Mouse (Mus musculus) stomach, embryonic 14.5 days (tissue): ENCODE results near the gene 9930111J21Rik1. TPM values are rescaled to one million over a fixed set of nuclear protein-coding genes. Genes with fewer than 3 reads are reported as not detected.
"Not testable (repeated sequence)": the region's sequence is repeated elsewhere in the genome, so short reads cannot be mapped to it uniquely, and the experiment has no call there.

Experiments used
- ATAC-seq: fragments of 200-750 bp; cut with Nextera tagmentation; 2 replicates; pipeline ENCODE4 v1.8.0; 2017; ENCODE audit warnings: low read depth, moderate TSS enrichment; ENCODE audit not compliant: insufficient number of reproducible peaks, insufficient read depth, low FRiP score
- H3K27ac ChIP-seq: fragments of 300-500 bp; sonication (generic); 2 replicates; pipeline ENCODE4 v1.5.1; 2014; ENCODE audit warnings: mild to moderate bottlenecking, low read length, moderate library complexity, mixed read lengths
- H3K27me3 ChIP-seq: fragments of 300-500 bp; sonication (generic); 2 replicates; pipeline ENCODE4 v1.6.1; 2014; ENCODE audit warnings: low read length, control low read depth, mixed read lengths; ENCODE audit not compliant: control insufficient read depth, insufficient read depth
- H3K36me3 ChIP-seq: fragments of 300-500 bp; sonication (generic); 2 replicates; pipeline ENCODE4 v1.6.1; 2014; ENCODE audit warnings: mild to moderate bottlenecking, control low read depth, low read length, moderate library complexity, mixed read lengths; ENCODE audit not compliant: control insufficient read depth, insufficient read depth
- H3K4me1 ChIP-seq: fragments of 300-500 bp; sonication (generic); 2 replicates; pipeline ENCODE4 v1.6.1; 2014; ENCODE audit warnings: low read length, control low read depth, mixed read lengths; ENCODE audit not compliant: control insufficient read depth, insufficient read depth
- H3K4me2 ChIP-seq: fragments of 300-500 bp; sonication (generic); replicated peaks from 2 replicates; pipeline ENCODE4 v1.6.1; 2014; ENCODE audit warnings: low read depth, low read length, control low read depth
- H3K4me3 ChIP-seq: fragments of 300-500 bp; sonication (generic); 2 replicates; pipeline ENCODE4 v1.5.1; 2014; ENCODE audit warnings: low read depth, low read length, control low read depth
- H3K9ac ChIP-seq: fragments of 300-500 bp; sonication (generic); replicated peaks from 2 replicates; pipeline ENCODE4 v1.6.1; 2014; ENCODE audit warnings: low read depth, mild to moderate bottlenecking, control low read depth, low read length, moderate library complexity, mixed read lengths
- H3K9me3 ChIP-seq: fragments of 300-500 bp; sonication (generic); 2 replicates; pipeline ENCODE4 v1.6.1; 2016; ENCODE audit warnings: low read depth, low read length, control low read depth; ENCODE audit not compliant: control insufficient read depth
- WGBS: fragments of 180-500 bp; shearing (Covaris S2); extraction: QIAGEN DNeasy Blood & Tissue Kit; methylation state at CpG from one replicate; pipeline ENCODE4 v1.1.7; 2014; 5-methylcytosine and 5-hydroxymethylcytosine counted together
- polyA plus RNA-seq: library from polyadenylated mRNA; unstranded; fragments of >200 nt; fragmentation: Nextera tagmentation; extraction: Ambion mirVana; gene quantifications from 2 replicates; pipeline ENCODE4 v1.2.1, GENCODE M21; 2014

Gene 9930111J21Rik1
- polyA plus RNA-seq, 1 experiment from 2014 or later, result 0.67 TPM

DNA sequence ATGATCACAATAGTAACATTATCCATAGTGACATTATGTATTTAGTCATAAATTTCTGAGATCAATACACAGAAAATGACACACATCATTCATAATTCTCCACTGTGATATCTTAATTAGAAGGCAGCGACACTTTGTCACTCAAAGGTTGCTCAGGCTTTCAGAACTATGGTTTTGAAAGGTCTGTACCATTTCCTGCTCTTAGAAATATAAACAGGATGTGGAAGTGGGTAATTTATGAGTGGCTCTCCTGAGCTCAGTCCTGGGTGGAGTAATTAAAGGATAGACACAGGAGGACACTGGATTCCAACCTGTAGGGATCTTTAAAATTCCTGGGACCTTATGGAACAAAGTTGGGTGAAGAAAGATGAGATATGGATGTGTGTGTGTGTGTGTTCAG is 45.8 kb downstream of the 9930111J21Rik1 start:
- not testable (repeated sequence) for H3K36me3 ChIP-seq, H3K4me1 ChIP-seq, H3K4me2 ChIP-seq, H3K9me3 ChIP-seq, H3K27ac ChIP-seq, H3K27me3 ChIP-seq, H3K9ac ChIP-seq, H3K4me3 ChIP-seq, ATAC-seq
- WGBS, result 64% methylated on average over 1 of the region's 1 CpGs

DNA sequence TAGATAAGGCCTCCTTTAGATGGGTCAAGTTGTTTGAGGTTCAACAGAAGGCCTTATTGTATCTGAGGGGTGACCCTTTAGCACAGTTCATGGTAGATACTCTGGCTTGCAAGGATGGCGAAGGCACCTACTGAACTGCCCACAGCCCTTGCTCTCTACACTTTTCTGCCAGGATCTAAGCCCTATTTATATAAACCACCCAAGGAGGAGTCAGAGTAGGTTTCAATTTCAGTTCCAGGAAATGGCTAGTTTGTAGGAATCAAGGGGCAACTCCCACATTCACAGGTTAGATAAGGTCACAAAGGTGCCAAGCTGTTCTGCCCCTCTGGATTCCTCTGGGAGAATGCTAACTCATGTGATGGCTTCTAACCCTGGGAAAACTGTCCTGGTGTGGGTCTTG is 51.1 kb downstream of the 9930111J21Rik1 start:
- H3K27ac ChIP-seq, H3K9me3 ChIP-seq, H3K27me3 ChIP-seq, ATAC-seq, H3K4me2 ChIP-seq, H3K4me1 ChIP-seq, H3K9ac ChIP-seq, H3K4me3 ChIP-seq, H3K36me3 ChIP-seq: not testable (repeated sequence)
- WGBS, result 90% methylated on average over 1 of the region's 1 CpGs

- not testable (repeated sequence) for H3K9me3 ChIP-seq, H3K4me3 ChIP-seq, H3K4me1 ChIP-seq, H3K27ac ChIP-seq, H3K4me2 ChIP-seq, H3K36me3 ChIP-seq, H3K9ac ChIP-seq, ATAC-seq, H3K27me3 ChIP-seq
These were observed 52.8 kb downstream of the 9930111J21Rik1 start for GRCm38 (mm10) chr11:48926437-48926836.

- not testable (repeated sequence) for H3K36me3 ChIP-seq, H3K27me3 ChIP-seq, ATAC-seq, H3K9ac ChIP-seq, H3K4me2 ChIP-seq, H3K27ac ChIP-seq, H3K4me1 ChIP-seq, H3K4me3 ChIP-seq, H3K9me3 ChIP-seq
- 70% methylated on average over 5 of the region's 5 CpGs for WGBS
These were observed 55.4 kb downstream of the 9930111J21Rik1 start for GRCm38 (mm10) chr11:48923818-48924217.

DNA sequence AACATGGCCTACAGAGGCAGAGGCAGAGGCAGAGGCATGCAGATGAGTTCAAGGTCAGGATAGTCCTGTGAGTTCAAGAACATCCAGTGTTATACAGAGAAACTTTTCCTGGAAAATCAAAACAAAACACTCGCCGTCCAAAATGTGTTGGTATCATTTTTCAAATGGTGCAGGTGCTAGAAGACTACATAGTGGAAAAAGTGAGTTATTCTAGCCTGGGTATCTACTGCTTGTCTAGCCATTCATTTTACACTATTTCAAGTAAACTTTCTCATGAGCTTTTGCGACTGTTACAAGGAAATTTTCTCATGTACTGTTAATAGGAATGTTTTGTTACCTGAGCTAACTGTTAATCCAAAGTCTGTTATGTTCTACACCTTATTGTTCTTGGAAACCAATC is 60.8 kb downstream of the 9930111J21Rik1 start:
- H3K9me3 ChIP-seq, result no peaks in the 10 kb centered on the region
- no peaks in the 10 kb centered on the region for H3K36me3 ChIP-seq
- no peaks in the 10 kb centered on the region for H3K27me3 ChIP-seq
- H3K4me2 ChIP-seq, result no peak overlapping the region
- 70% methylated on average over 3 of the region's 3 CpGs for WGBS
- H3K4me3 ChIP-seq, result no peak overlapping the region
- no peak overlapping the region for H3K9ac ChIP-seq
- no peaks in the 10 kb centered on the region for H3K4me1 ChIP-seq
- no peak for ATAC-seq
- no peak overlapping the region for H3K27ac ChIP-seq

DNA sequence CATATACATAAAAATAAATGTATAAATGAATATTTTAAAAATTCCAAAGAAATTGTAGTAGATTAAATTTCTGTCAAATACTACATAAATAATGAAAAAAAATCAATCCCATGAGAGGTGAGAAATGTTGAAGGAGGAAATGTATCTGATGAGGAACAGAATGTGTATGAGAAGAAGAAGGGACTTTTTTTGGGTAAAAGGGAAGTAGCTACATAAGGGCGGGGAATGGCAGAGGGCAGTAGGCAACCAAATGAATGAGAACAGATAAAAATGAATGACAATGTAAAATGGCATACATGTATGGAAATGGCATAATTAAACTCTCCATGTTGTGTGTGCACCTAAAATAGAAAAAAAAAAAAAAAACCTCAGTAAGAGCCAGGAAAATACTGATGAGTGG is 65.6 kb downstream of the 9930111J21Rik1 start:
- H3K4me1 ChIP-seq, result no peaks in the 10 kb centered on the region
- no peaks in the 10 kb centered on the region for H3K36me3 ChIP-seq
- no peak overlapping the region for H3K4me2 ChIP-seq
- H3K4me3 ChIP-seq, result no peak overlapping the region
- H3K9me3 ChIP-seq, result no peaks in the 10 kb centered on the region
- no peaks in the 10 kb centered on the region for H3K27me3 ChIP-seq
- 86% methylated on average over 1 of the region's 1 CpGs for WGBS
- ATAC-seq, result no peak
- no peak overlapping the region for H3K27ac ChIP-seq
- H3K9ac ChIP-seq, result no peak overlapping the region

- H3K9ac ChIP-seq, result no peak overlapping the region
- 48% methylated on average over 1 of the region's 1 CpGs for WGBS
- H3K27ac ChIP-seq, result no peak overlapping the region
- H3K27me3 ChIP-seq, result no peaks in the 10 kb centered on the region
- no peaks in the 10 kb centered on the region for H3K9me3 ChIP-seq
- H3K4me3 ChIP-seq, result no peak overlapping the region
- no peak for ATAC-seq
- no peaks in the 10 kb centered on the region for H3K4me1 ChIP-seq
- H3K4me2 ChIP-seq, result no peak overlapping the region
- H3K36me3 ChIP-seq, result no peaks in the 10 kb centered on the region
These were observed 70.7 kb downstream of the 9930111J21Rik1 start for GRCm38 (mm10) chr11:48908459-48908858.

DNA sequence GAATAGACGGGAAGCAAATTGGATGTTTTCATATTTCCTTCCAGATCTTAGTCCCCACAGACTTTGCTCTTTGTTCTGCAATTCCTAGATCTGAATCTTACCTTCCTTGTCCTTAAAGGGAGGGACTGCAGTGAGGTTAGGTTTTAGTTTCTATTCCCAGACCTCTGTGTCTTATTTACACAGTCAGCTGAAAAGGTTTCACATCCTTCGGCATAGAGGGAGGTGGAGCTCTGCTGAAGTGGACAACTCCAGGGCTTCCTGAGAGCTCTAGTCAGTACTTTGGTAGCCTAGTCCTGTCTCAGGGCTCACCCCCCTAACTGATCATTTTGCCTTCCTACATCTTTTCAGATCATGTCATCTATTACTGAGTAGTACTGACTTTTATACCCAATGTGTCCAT is 77.2 kb downstream of the 9930111J21Rik1 start, which contains the start of gene Gm5431:
Gene Gm5431 (minus strand): TSS at position 194 of the 400 bp plus-strand sequence.
- no peaks in the 10 kb centered on the region for H3K36me3 ChIP-seq
- no peak for ATAC-seq
- H3K4me1 ChIP-seq, result no peaks in the 10 kb centered on the region
- H3K9me3 ChIP-seq, result no peaks in the 10 kb centered on the region
- no peak within 1 kb of the TSS for H3K4me2 ChIP-seq
- no peak within 1 kb of the TSS for H3K27ac ChIP-seq
- no peak within 1 kb of the TSS for H3K4me3 ChIP-seq
- WGBS, result 63% methylated on average over 2 of the region's 2 CpGs
- no peaks in the 10 kb centered on the region for H3K27me3 ChIP-seq
- no peak within 1 kb of the TSS for H3K9ac ChIP-seq

- H3K27ac ChIP-seq, ATAC-seq, H3K4me1 ChIP-seq, H3K27me3 ChIP-seq, H3K9me3 ChIP-seq, H3K9ac ChIP-seq, H3K4me2 ChIP-seq, H3K4me3 ChIP-seq, H3K36me3 ChIP-seq: not testable (repeated sequence)
- WGBS, result 88% methylated on average over 1 of the region's 1 CpGs
These were observed 77.6 kb downstream of the 9930111J21Rik1 start for GRCm38 (mm10) chr11:48901567-48901930.
